Mouse (Mus musculus) gastrocnemius, postnatal 4 days (tissue): Measurements from ENCODE around the gene Clptm1l. TPM values are rescaled to one million over a fixed set of nuclear protein-coding genes. Genes with fewer than 3 reads are reported as not detected.

ENCODE experiments used
- DNase-seq, 2 experiments: peaks; one replicate each; pipeline ENCODE4 v3.0.0; 2021 to 2022; ENCODE audit warnings: low spot score in 2 of 2, mixed read lengths in 2 of 2
- total RNA-seq, 2 experiments: library from RNA; stranded (reverse); gene quantifications; 2 replicates each; pipeline ENCODE4 v1.2.3; 2021

The Clptm1l gene
- total RNA-seq, 2 experiments from 2014 or later: 62.5 to 67.4 TPM

DNA sequence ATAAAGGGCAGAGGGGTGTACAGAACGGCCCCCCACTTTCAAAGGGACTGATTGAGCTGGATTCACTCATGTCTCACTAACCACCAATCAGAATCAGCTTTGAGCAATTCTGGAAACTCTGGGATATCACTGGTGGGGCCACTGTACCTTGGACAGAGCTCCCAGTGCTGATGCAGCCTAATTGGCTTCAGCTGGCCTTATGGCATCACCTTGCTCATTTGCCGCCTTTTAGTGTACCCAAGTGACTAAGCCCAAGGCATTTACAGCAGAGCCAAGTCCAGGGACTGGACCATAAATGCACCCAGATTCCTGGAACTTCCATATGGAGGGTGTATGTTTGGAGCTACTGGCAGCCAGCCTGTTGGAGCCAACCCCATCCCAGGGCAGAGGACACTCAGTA lies 55.1 kb downstream of the Clptm1l start:
- no peak for DNase-seq

DNA sequence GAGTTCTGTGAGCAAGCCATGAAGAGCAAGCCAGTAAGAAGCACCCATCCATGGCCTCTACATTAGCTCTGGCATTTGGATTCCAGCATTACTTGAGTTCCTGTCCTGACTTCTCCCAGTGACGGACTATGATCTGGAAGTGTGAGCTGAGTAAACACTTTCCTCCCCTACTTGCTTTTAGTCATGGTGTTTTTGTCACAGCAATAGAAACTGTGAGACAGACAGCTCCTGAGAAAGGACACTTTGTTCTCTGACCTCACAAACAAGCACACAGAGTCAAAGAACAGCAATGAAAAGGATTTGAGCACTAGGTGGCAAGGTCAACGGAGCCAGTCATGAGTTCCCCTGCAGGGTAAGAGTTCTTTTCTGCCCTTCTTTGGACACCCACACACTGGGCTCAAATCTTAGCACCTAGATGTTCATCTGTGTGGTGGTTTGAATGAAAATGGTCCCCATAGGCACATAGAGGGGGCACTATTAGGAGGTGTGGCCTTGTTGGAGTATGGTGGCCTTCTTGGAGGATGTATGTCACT lies 56.4 kb downstream of the Clptm1l start:
- DNase-seq: no peak

Other genes with a start within 250 kb of the Clptm1l start
- gene Lpcat1, start 136.8 kb upstream of the Clptm1l start, total RNA-seq: 10 to 100 TPM; 17.8 to 19.0 TPM
- gene Slc6a3, start 67.3 kb upstream of the Clptm1l start, total RNA-seq: not detected
- gene Tert, start 22.9 kb downstream of the Clptm1l start, total RNA-seq: 1 to 10 TPM; 1.1 to 1.4 TPM
- gene Slc6a18, start 74.0 kb downstream of the Clptm1l start, total RNA-seq: 1 to 10 TPM in 1 of 2 experiments, under 1 TPM in 1; 0.56 to 1.6 TPM
- under 1 TPM; 0.08 to 0.29 TPM for gene Slc6a19, start 100.9 kb downstream of the Clptm1l start, total RNA-seq
- gene Slc12a7, start 129.1 kb downstream of the Clptm1l start, total RNA-seq: 10 to 100 TPM; 11.8 to 13.3 TPM
- gene Nkd2, start 243.6 kb downstream of the Clptm1l start, total RNA-seq: 1 to 10 TPM; 2.9 to 5.0 TPM